Mouse (Mus musculus): ENCODE results near the gene Fam208b.

The Fam208b gene

GRCm38 (mm10) chr13:3610795-3611438 lies at the start of gene Fam208b:
Gene Fam208b, minus strand, starts transcription at chr13:3611108.
- peak; percentile 99 for DNase-seq (ENCODE audit: low read depth)

DNA sequence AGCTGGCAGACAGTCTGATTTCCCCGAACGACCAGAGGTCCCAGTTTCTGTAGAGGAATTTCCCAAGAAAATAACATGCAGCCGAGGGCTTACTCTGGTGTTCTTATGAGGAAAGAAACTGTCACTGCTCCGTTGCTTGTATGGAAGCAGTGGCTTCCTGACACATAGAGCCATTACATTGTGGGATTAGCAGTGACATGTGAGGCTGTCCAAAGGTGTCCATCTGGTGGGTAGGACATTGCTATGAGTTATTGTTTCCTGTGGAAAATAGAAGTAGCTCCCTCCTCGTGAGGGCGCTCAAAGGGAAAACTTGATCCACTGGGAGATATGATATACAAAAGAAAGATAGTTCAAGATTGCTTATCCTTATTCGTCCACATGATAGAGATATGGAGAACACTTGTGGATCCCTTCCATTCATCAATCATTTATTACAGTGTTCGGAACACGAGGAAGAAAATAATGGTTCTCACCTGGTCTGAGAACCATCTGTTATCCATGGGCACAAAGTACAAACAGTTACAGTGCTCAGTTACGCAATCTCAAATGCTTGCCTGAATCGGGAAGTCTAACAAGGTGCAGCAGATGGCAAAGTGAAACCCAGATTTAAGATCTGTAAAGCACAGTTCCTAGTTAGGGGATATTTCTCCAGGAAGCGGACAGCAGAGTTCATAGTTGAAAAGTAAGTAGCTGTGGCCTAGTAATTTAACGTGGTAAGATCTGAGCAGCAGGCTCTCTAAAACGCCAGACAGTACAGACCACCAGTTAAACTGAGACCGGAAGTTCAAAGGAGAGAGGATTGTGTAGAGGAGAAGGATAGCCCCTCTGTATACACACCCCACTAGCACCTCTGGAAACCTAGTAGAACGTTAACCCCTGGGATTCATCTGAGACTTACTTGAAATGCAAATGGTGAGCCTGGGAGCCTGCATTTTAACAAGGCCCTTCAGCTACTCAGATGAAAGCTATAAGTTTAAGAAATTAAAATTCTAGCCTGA lies 48.6 kb upstream of the Fam208b start:
- no peak for DNase-seq (ENCODE audit: low read depth)

DNA sequence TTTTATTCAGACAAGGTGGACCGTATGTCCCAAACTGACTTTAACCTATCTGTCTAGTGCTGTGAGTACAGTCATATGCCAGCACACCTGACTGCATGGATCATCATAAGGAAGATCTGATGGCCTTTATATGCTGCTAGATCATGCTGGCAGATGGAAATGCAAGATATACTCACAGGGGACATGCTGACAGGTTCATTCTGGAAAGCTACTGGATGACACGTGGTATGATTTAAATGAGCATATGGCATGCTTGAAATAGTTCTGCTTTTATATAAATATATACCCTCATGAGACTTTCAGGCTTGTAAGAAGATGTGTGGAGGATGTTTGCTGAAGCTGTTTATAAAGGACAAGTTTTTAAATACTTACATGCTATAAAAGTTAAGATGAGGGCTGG lies 43.5 kb upstream of the Fam208b start:
- no peak for DNase-seq (ENCODE audit: low read depth)

DNA sequence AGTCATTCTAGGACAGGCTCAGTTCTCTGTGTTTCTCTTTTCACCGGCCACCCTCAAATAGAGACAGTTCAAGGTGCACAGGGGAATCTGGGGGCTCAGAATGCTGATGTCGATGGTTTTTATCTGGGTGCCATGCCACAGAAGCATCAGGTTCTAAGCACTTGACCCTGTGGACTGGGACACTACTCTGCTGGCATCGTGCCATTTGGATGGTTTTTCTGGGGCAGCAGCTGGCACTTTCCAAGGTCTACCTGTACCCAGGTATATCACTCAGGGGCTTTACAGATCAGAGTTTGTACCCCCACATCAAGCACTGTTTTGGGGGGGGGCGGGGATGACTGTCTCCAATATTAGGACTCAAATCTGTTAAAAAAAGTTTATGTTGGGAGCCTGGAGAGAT lies 39.7 kb upstream of the Fam208b start:
- no peak for DNase-seq (ENCODE audit: low read depth)

- DNase-seq (ENCODE audit: low read depth), result no peak
Measured at GRCm38 (mm10) chr13:3646566-3646965, 35.7 kb upstream of the Fam208b start.

GRCm38 (mm10) chr13:3645919-3646318 lies 35.0 kb upstream of the Fam208b start:
- DNase-seq (ENCODE audit: low read depth), result no peak

DNA sequence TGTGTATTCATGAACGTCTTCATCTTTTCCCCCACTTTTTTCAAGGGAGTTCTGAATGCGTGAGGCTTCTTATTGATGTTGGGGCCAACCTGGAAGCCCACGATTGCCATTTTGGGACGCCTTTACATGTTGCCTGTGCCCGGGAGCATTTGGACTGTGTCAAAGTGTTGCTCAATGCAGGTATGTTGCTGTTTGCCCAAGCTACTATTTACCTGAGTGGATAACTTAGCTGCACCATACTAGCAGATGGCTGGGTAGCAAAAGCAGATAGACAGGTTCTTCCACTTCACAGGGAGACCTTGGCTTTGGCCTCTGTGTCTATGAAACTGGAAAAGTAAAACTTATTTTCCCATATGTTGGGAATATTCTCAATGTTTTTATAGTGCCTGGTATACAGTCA lies 34.0 kb upstream of the Fam208b start:
- no peak for DNase-seq (ENCODE audit: low read depth)

- no peak for DNase-seq (ENCODE audit: low read depth)
Measured at GRCm38 (mm10) chr13:3642538-3642937, 31.6 kb upstream of the Fam208b start.

DNA sequence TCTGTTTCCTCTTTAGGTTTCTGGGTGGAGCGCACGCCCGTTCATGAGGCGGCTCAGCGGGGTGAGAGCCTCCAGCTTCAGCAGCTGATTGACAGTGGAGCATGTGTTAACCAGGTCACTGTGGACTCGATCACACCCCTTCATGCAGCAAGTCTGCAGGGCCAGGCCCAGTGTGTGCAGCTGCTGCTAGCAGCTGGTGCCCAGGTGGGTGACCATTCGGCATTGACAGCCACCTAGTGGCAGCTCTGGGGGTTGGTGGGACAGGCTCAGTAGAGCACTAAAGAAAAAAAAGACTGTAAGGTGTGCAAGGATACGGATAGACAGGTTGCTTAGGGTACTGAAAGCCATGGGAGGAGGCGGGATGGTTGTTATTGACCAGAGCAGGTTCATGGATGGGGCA lies 31.1 kb upstream of the Fam208b start:
- peak; percentile 47 for DNase-seq (ENCODE audit: low read depth)

- peak; percentile 87 for DNase-seq (ENCODE audit: low read depth)
Measured at GRCm38 (mm10) chr13:3636797-3637196, 25.9 kb upstream of the Fam208b start.

DNA sequence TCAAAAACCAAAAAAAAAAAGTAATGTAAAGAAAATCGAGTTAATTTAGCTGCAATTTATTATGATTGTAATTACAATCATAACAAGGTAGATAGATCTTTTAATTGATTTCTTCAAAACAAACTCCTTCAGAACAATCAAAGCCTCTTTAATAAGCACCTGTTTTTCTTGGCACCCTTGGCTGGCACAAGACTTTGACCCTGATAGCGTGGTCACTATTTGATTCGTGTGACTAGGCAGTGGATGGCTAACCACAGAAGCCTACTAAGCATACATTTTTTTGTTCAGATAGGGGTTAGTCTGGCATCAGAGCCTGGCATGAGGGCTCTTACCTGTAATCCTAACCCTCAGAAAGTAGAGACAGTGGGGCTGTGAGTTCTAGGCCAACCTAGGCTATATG lies 24.2 kb upstream of the Fam208b start:
- no peak for DNase-seq (ENCODE audit: low read depth)

DNA sequence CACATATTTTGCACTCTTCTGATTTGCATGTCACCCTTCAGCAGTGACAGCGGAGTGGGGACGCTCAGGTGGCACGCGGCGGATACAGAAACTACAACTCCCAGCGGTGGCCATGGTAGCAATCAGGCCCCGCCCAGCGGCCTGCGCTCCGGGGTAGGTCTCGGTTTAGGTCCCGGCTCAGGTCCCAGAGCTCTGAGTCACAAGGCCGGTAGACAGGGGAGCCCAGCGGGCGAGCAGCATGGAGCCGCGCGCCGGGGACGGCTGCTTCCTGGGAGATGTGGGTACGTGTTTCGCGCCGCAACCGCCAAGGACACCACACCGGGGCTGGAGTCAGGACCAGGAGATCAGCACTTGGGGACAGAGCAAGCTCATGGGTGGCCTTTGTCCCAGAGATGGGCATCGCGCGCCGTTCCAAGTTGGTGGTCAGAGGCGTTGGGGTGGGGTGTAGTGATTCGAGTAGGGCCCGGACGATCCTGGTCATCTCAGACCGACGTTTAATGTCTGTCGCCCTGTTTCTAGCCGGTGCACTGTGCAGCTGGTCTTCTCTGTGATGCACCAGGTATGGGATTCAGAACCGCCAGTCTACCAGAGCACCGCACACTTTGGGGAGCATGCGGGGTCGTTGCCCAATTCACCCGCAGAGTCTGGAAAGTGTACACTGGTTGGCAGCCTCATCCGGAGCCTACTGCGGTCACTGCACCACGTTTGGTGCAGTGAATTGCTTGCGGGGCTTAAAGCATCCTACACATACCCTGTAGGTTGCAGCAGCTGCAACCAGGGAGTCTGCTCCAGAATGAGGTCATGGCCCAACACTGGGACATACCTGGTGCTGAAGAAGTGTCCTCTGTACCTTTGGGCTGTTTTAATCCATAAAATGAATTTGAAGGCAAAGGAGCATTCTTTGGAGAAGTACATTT lies 23.2 kb upstream of the Fam208b start, which contains the start of gene Asb13:
TSS of gene Asb13 (plus strand) at position 138 of the 917 bp plus-strand sequence.
- DNase-seq (ENCODE audit: low read depth), result peak; percentile 90

GRCm38 (mm10) chr13:3633131-3633530 lies 22.2 kb upstream of the Fam208b start:
- no peak for DNase-seq (ENCODE audit: low read depth)

GRCm38 (mm10) chr13:3632551-3632950 lies 21.6 kb upstream of the Fam208b start:
- DNase-seq (ENCODE audit: low read depth), result no peak

DNA sequence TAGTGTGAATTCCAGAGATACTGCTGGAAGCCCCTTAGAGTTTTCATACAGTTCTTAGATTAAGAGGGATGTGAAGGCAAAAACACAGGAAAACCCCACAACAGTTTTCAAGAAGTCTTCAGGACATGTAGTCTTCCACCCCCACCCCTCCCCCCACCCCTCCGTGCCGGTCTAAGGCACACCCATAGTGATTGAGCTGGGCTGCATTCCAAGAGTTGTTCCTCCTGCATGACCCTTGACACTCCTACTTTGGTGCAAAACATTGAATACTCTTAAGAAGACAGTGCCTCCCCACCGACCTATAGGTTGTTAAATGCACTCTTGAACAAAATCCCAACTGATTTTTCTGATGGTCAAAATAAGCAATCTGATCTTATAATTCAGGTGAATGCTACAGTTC lies 17.2 kb upstream of the Fam208b start:
- DNase-seq (ENCODE audit: low read depth), result no peak

GRCm38 (mm10) chr13:3627139-3627538 lies 16.2 kb upstream of the Fam208b start:
- no peak for DNase-seq (ENCODE audit: low read depth)

GRCm38 (mm10) chr13:3610118-3610794 lies 652 bp downstream of the Fam208b start:
- DNase-seq (ENCODE audit: low read depth), result peak; percentile 77

- no peak for DNase-seq (ENCODE audit: low read depth)
Measured at GRCm38 (mm10) chr13:3609780-3610117, 1.2 kb downstream of the Fam208b start.

GRCm38 (mm10) chr13:3596232-3596631 lies 14.7 kb downstream of the Fam208b start:
- DNase-seq (ENCODE audit: low read depth), result no peak

- DNase-seq (ENCODE audit: low read depth), result no peak
Measured at GRCm38 (mm10) chr13:3594311-3594710, 16.6 kb downstream of the Fam208b start.

- DNase-seq (ENCODE audit: low read depth), result no peak
Measured at GRCm38 (mm10) chr13:3590789-3591188, 20.1 kb downstream of the Fam208b start.

DNA sequence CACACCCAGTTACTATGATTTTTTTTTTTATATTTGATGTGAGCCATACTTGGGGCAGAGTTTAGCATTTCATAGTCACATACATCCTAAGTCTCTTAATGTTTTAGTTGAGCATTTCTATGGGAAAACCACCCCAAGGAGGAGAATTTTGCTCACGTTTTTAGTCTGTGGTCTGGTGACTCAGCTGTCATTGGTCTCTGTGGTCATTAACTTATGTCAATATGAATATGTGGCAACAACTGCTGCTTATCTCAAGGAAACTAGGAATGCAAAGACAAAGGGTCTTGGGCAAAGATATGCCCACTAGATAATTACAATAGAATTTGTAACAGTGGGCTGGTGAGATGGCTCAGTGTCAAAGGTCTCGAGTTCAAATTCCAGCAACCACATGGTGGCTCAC lies 47.0 kb downstream of the Fam208b start:
- DNase-seq (ENCODE audit: low read depth), result no peak
